Mouse (Mus musculus): ENCODE data around the gene Nkd1. TPM values are rescaled to one million over a fixed set of nuclear protein-coding genes. Genes with fewer than 3 reads are reported as not detected.

Gene Nkd1
- polyA plus RNA-seq, 1 experiment: 0.11 TPM

GRCm38 (mm10) chr8:88626940-88627264 lies 105.7 kb downstream of the Nkd1 start:
- no peaks in the 10 kb centered on the region for H3K36me3 ChIP-seq (ENCODE audit: control insufficient read depth, insufficient read depth)
- H3ac ChIP-seq (ENCODE audit: control insufficient read depth, insufficient read length): peak overlapping the region; percentile 1
- no peaks in the 10 kb centered on the region for H3K79me2 ChIP-seq (ENCODE audit: control insufficient read depth, insufficient read depth)
- no peak overlapping the region for H3K4me3 ChIP-seq
- no peak overlapping the region for H3K4me2 ChIP-seq (ENCODE audit: low read depth)
- H3K27me3 ChIP-seq (ENCODE audit: control insufficient read depth, insufficient read depth, insufficient read length): peaks cover 55% of the 10 kb centered on the region
- no peak for TF ChIP-seq POLR2AphosphoS2 (IDR thresholded peaks at IDR 0.05; ENCODE audit: insufficient read length, low read depth)
- TF ChIP-seq E2F4 (IDR thresholded peaks at IDR 0.05; ENCODE audit: insufficient read depth): no peak
- no peak for TF ChIP-seq CEBPB (IDR thresholded peaks at IDR 0.05; ENCODE audit: insufficient read depth, poor library complexity, severe bottlenecking)
- no peak for TF ChIP-seq MAX (IDR thresholded peaks at IDR 0.05; ENCODE audit: low read depth)
- TF ChIP-seq POLR2A (IDR thresholded peaks at IDR 0.05; ENCODE audit: insufficient read length, low read depth): no peak
- no peak for TF ChIP-seq MYOG (IDR thresholded peaks at IDR 0.05; ENCODE audit: control insufficient read depth in 1 of 3, insufficient read depth in 1 of 3, insufficient read length in 2 of 3, low read depth in 2 of 3)
- no peak for TF ChIP-seq TCF3 (IDR thresholded peaks at IDR 0.05; ENCODE audit: insufficient read length, low read depth)
- no peak for TF ChIP-seq USF1 (IDR thresholded peaks at IDR 0.05; ENCODE audit: low read depth)
- TF ChIP-seq MYOD1 (IDR thresholded peaks at IDR 0.05; ENCODE audit: control insufficient read depth in 1 of 3, insufficient read length in 2 of 3, low read depth in 2 of 3): no peak
- no peak for TF ChIP-seq SRF (IDR thresholded peaks at IDR 0.05; ENCODE audit: control insufficient read depth, insufficient read length, low read depth)
- TF ChIP-seq TCF12 (IDR thresholded peaks at IDR 0.05; ENCODE audit: insufficient read depth, poor library complexity, severe bottlenecking): no peak
- no peak for TF ChIP-seq REST (IDR thresholded peaks at IDR 0.05; ENCODE audit: insufficient read depth, insufficient read length)

DNA sequence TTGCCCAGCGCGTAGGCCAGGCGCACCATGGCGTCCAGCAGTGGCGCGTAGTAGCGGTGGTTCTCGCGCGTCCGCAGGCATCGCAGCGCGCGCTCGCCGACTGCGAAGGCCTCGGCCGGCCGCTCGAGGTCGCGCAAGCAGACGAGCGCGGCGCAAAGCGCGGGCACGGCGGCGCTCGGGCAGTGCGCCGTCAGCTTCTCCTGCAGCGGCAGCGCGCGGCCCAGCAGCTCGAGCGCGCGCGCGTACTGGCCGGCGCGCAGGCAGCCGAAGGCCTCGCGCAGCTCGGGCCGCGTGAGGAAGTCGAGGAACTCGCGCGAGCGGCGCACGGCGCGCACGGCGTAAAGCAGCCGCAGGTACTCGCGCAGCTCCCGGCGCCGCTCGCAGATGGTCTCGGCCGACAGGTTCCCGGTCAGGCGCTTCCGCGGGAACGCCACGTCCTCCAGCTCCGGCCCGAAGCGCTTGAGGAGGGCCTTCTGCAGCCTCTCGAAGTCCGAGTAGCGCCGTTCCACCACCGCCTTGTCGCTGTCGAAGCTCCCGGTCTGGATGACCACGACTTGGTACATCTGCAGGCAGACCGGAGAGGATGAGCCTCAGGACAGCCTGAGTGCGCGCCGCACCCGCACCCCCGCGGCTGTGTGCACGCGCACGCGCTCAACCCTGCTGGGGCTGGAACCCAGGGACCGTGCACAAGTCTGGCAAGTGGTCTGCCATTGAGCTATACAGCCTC lies 106.3 kb downstream of the Nkd1 start:
- peak overlapping the region; percentile 58 for H3K4me2 ChIP-seq (ENCODE audit: low read depth)
- no peaks in the 10 kb centered on the region for H3K79me2 ChIP-seq (ENCODE audit: control insufficient read depth, insufficient read depth)
- H3K36me3 ChIP-seq (ENCODE audit: control insufficient read depth, insufficient read depth): no peaks in the 10 kb centered on the region
- no peak overlapping the region for H3K4me3 ChIP-seq
- peaks cover 49% of the 10 kb centered on the region for H3K27me3 ChIP-seq (ENCODE audit: control insufficient read depth, insufficient read depth, insufficient read length)
- TF ChIP-seq MYOD1 (IDR thresholded peaks at IDR 0.05; ENCODE audit: control insufficient read depth in 1 of 3, insufficient read length in 2 of 3, low read depth in 2 of 3) (no peak), MYOG (IDR thresholded peaks at IDR 0.05; ENCODE audit: control insufficient read depth in 1 of 3, insufficient read depth in 1 of 3, insufficient read length in 2 of 3, low read depth in 2 of 3) (peak in 1 of 3 experiments; percentile 15), SRF (IDR thresholded peaks at IDR 0.05; ENCODE audit: control insufficient read depth, insufficient read length, low read depth) (no peak)
- peak overlapping the region; percentile 1 for H3ac ChIP-seq (ENCODE audit: control insufficient read depth, insufficient read length)

DNA sequence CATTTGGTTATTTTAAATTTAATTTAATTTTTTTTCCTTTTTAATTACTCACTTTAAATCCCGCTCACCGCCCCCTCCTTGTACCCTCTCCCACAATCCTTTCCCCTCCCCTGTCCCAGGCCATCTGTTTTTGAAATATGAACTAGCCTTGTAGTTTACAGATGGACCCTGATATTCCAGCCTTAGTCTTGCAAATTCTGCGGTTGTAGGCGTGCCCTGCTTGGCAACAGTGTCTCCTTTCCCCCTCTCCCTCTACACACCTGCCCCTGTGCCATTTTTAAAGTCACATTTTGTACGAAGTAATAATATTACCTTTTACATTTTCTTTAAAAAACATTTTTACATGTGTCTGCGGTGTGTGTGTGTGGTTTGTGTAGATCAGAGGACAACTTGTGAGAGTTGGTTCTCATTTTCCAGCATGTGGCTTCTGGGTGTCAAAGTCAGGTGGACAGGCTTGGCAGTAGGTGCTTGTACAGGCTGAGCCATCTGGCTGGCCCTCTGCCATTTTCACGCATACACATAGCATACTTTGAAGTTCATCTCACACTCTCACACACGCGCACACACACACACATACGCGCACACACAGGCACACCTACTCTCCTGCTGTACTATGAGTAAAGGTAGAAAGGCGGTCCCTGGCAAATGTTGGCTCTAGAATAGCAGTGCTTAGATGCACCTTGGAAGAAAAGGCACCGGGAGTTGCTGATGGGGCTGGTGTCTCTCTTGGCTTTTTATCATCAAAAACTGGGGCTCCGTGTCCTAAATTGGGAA lies 107.0 kb downstream of the Nkd1 start:
- TF ChIP-seq MYOD1 (IDR thresholded peaks at IDR 0.05; ENCODE audit: control insufficient read depth in 1 of 3, insufficient read length in 2 of 3, low read depth in 2 of 3): no peak
- TF ChIP-seq TCF3 (IDR thresholded peaks at IDR 0.05; ENCODE audit: insufficient read length, low read depth): no peak
- TF ChIP-seq MAX (IDR thresholded peaks at IDR 0.05; ENCODE audit: low read depth): no peak
- no peak for TF ChIP-seq SRF (IDR thresholded peaks at IDR 0.05; ENCODE audit: control insufficient read depth, insufficient read length, low read depth)
- TF ChIP-seq TCF12 (IDR thresholded peaks at IDR 0.05; ENCODE audit: insufficient read depth, poor library complexity, severe bottlenecking): no peak
- TF ChIP-seq MYOG (IDR thresholded peaks at IDR 0.05; ENCODE audit: control insufficient read depth in 1 of 3, insufficient read depth in 1 of 3, insufficient read length in 2 of 3, low read depth in 2 of 3): no peak
- TF ChIP-seq USF1 (IDR thresholded peaks at IDR 0.05; ENCODE audit: low read depth): no peak
- TF ChIP-seq POLR2A (IDR thresholded peaks at IDR 0.05; ENCODE audit: insufficient read length, low read depth): no peak
- no peak for TF ChIP-seq E2F4 (IDR thresholded peaks at IDR 0.05; ENCODE audit: insufficient read depth)
- no peak for TF ChIP-seq REST (IDR thresholded peaks at IDR 0.05; ENCODE audit: insufficient read depth, insufficient read length)
- no peak for TF ChIP-seq POLR2AphosphoS2 (IDR thresholded peaks at IDR 0.05; ENCODE audit: insufficient read length, low read depth)
- no peak for TF ChIP-seq CEBPB (IDR thresholded peaks at IDR 0.05; ENCODE audit: insufficient read depth, poor library complexity, severe bottlenecking)
- no peaks in the 10 kb centered on the region for H3K79me2 ChIP-seq (ENCODE audit: control insufficient read depth, insufficient read depth)
- H3K27me3 ChIP-seq (ENCODE audit: control insufficient read depth, insufficient read depth, insufficient read length): peaks cover 43% of the 10 kb centered on the region
- H3K4me2 ChIP-seq (ENCODE audit: low read depth): peak overlapping the region; percentile 58
- H3ac ChIP-seq (ENCODE audit: control insufficient read depth, insufficient read length): peak overlapping the region; percentile 1
- no peaks in the 10 kb centered on the region for H3K36me3 ChIP-seq (ENCODE audit: control insufficient read depth, insufficient read depth)
- no peak overlapping the region for H3K4me3 ChIP-seq

DNA sequence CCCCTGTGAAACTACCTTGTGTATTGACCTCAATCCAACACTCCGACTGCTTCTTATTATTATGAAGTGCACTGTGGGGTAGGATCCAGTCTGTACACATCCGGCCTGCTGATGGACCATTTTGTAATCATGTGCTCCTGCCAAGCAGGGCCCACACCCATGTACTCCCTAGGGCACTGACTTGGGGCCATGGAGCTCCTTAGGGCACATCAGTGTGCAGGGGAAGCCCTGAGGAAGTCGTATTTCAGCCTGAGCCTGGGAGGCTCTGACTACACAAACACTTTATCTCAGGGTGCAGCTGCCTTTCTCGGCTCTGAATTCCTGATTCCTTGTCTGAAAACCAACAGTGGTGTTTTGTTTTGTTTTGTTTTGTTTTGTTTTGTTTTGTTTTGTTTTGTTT lies 109.1 kb downstream of the Nkd1 start:
- TF ChIP-seq CEBPB (IDR thresholded peaks at IDR 0.05; ENCODE audit: insufficient read depth, poor library complexity, severe bottlenecking): no peak
- no peak for TF ChIP-seq POLR2AphosphoS2 (IDR thresholded peaks at IDR 0.05; ENCODE audit: insufficient read length, low read depth)
- TF ChIP-seq USF1 (IDR thresholded peaks at IDR 0.05; ENCODE audit: low read depth): no peak
- TF ChIP-seq MYOD1 (IDR thresholded peaks at IDR 0.05; ENCODE audit: control insufficient read depth in 1 of 3, insufficient read length in 2 of 3, low read depth in 2 of 3): no peak
- no peak for TF ChIP-seq REST (IDR thresholded peaks at IDR 0.05; ENCODE audit: insufficient read depth, insufficient read length)
- TF ChIP-seq MAX (IDR thresholded peaks at IDR 0.05; ENCODE audit: low read depth): no peak
- no peak for TF ChIP-seq MYOG (IDR thresholded peaks at IDR 0.05; ENCODE audit: control insufficient read depth in 1 of 3, insufficient read depth in 1 of 3, insufficient read length in 2 of 3, low read depth in 2 of 3)
- TF ChIP-seq SRF (IDR thresholded peaks at IDR 0.05; ENCODE audit: control insufficient read depth, insufficient read length, low read depth): no peak
- no peak for TF ChIP-seq POLR2A (IDR thresholded peaks at IDR 0.05; ENCODE audit: insufficient read length, low read depth)
- Histone ChIP-seq H3K27me3 (ENCODE audit: control insufficient read depth, insufficient read depth, insufficient read length) (peaks cover 23% of the 10 kb centered on the region), H3K4me2 (ENCODE audit: low read depth) (no peak overlapping the region), H3K36me3 (ENCODE audit: control insufficient read depth, insufficient read depth) (no peaks in the 10 kb centered on the region), H3K4me3 (no peak overlapping the region), H3ac (ENCODE audit: control insufficient read depth, insufficient read length) (no peak overlapping the region), H3K79me2 (ENCODE audit: control insufficient read depth, insufficient read depth) (no peaks in the 10 kb centered on the region)
